Mouse (Mus musculus) CH12.LX (cell line): Measurements from ENCODE around the gene Prr12. TPM values are rescaled to one million over a fixed set of nuclear protein-coding genes. Genes with fewer than 3 reads are reported as not detected.

ENCODE experiments used
- DNase-seq: peaks from one replicate; pipeline ENCODE4 v3.0.0-alpha.2; 2013; ENCODE audit errors: extremely low read depth
- H3K27ac ChIP-seq: 2 replicates; pipeline ENCODE4 v1.5.1; 2012; ENCODE audit warnings: low read depth, mild to moderate bottlenecking, control low read depth, moderate library complexity; ENCODE audit not compliant: insufficient read depth
- H3K27me3 ChIP-seq: replicated peaks from 2 replicates; pipeline ENCODE3; 2012; ENCODE audit warnings: inconsistent platforms
- H3K36me3 ChIP-seq, 2 experiments: replicated peaks in 1 of 2; 2 replicates each; pipeline versions ENCODE3 to v1.6.1; 2012; ENCODE audit warnings: inconsistent platforms in 1 of 2, low read length in 1 of 2, mild to moderate bottlenecking in 1 of 2, mixed read lengths in 1 of 2, moderate library complexity in 1 of 2; ENCODE audit not compliant: control insufficient read depth in 1 of 2, insufficient read depth in 1 of 2
- H3K4me1 ChIP-seq, 2 experiments: 2 replicates each; pipeline ENCODE4 v1.6.1; 2012; ENCODE audit warnings: inconsistent platforms in 1 of 2, moderate library complexity in 1 of 2; ENCODE audit not compliant: insufficient read depth in 2 of 2, control insufficient read depth in 1 of 2
- H3K4me2 ChIP-seq: 2 replicates; pipeline ENCODE4 v1.6.1; 2012; ENCODE audit warnings: low read depth, mild to moderate bottlenecking, control low read depth; ENCODE audit not compliant: poor library complexity, insufficient read depth, severe bottlenecking
- H3K4me3 ChIP-seq, 3 experiments: fragments of 150-350 bp in 1 of 3; sonication (generic) in 1 of 3; replicated peaks in 1 of 3; 2 replicates each; pipeline versions ENCODE3 to v1.5.1; 2011 to 2012; ENCODE audit warnings: low read depth in 2 of 3, low read length in 2 of 3, mild to moderate bottlenecking in 2 of 3, moderate library complexity in 2 of 3, control low read depth in 1 of 3, improper control_type of control experiment in 1 of 3, inconsistent platforms in 1 of 3, mixed read lengths in 1 of 3; ENCODE audit not compliant: poor library complexity in 1 of 3
- H3K79me2 ChIP-seq: replicated peaks from 2 replicates; pipeline ENCODE4 v1.6.1; 2012; ENCODE audit warnings: mild to moderate bottlenecking, moderate library complexity; ENCODE audit not compliant: control insufficient read depth, poor library complexity, insufficient read depth, severe bottlenecking; ENCODE audit errors: extremely low read depth
- H3K9ac ChIP-seq: 2 replicates; pipeline ENCODE4 v1.6.1; 2012; ENCODE audit warnings: low read depth, mild to moderate bottlenecking, control low read depth, moderate library complexity; ENCODE audit not compliant: insufficient read depth
- H3K9me3 ChIP-seq: replicated peaks from 2 replicates; pipeline ENCODE3; 2012; ENCODE audit warnings: low read length, inconsistent platforms, mixed read lengths
- CHD1 ChIP-seq: IDR thresholded peaks from 2 replicates; pipeline ENCODE4 v1.6.1; 2012; ENCODE audit warnings: low read depth, low read length, improper control_type of control experiment, inconsistent platforms
- CHD2 ChIP-seq: IDR thresholded peaks from 2 replicates; pipeline ENCODE4 v1.6.1; 2011; ENCODE audit warnings: low read length, improper control_type of control experiment
- CTCF ChIP-seq, 2 experiments: IDR thresholded peaks in 1 of 2; conservative IDR thresholded peaks in 1 of 2; 2 replicates each; pipeline ENCODE4 v1.5.1; 2011 to 2012; ENCODE audit warnings: low read depth in 2 of 2, low read length in 2 of 2, improper control_type of control experiment in 1 of 2, inconsistent platforms in 1 of 2, mild to moderate bottlenecking in 1 of 2, moderate library complexity in 1 of 2
- E2F4 ChIP-seq: IDR thresholded peaks from 2 replicates; pipeline ENCODE4 v1.6.1; 2011; ENCODE audit warnings: low read depth, low read length, improper control_type of control experiment; ENCODE audit not compliant: insufficient replicate concordance
- ELF1 ChIP-seq: IDR thresholded peaks from 2 replicates; pipeline ENCODE4 v1.6.1; 2014; ENCODE audit warnings: low read depth, mild to moderate bottlenecking, inconsistent platforms, low read length, improper control_type of control experiment
- EP300 ChIP-seq: IDR thresholded peaks from 2 replicates; pipeline ENCODE4 v1.6.1; 2011; ENCODE audit warnings: low read length, improper control_type of control experiment
- ETS1 ChIP-seq: conservative IDR thresholded peaks from 2 replicates; pipeline ENCODE4 v1.6.1; 2012; ENCODE audit warnings: low read depth, mild to moderate bottlenecking, inconsistent platforms, low read length, improper control_type of control experiment, moderate library complexity
- GABPA ChIP-seq: IDR thresholded peaks from 2 replicates; pipeline ENCODE4 v1.6.1; 2012; ENCODE audit warnings: low read depth, low read length, improper control_type of control experiment, inconsistent platforms; ENCODE audit not compliant: insufficient replicate concordance
- JUND ChIP-seq: conservative IDR thresholded peaks from 2 replicates; pipeline ENCODE4 v1.6.1; 2011; ENCODE audit warnings: low read depth, low read length, improper control_type of control experiment
- KAT2A ChIP-seq: IDR thresholded peaks from 2 replicates; pipeline ENCODE4 v1.6.1; 2012; ENCODE audit warnings: low read length, improper control_type of control experiment, inconsistent platforms; ENCODE audit not compliant: insufficient replicate concordance
- MAZ ChIP-seq: IDR thresholded peaks from 2 replicates; pipeline ENCODE4 v1.6.1; 2012; ENCODE audit warnings: low read depth, mild to moderate bottlenecking, inconsistent platforms, low read length, improper control_type of control experiment, moderate library complexity
- MEF2A ChIP-seq: IDR thresholded peaks from 2 replicates; pipeline ENCODE4 v1.6.1; 2014; ENCODE audit warnings: low read depth, mild to moderate bottlenecking, inconsistent platforms, low read length, improper control_type of control experiment, borderline replicate concordance
- NRF1 ChIP-seq: IDR thresholded peaks from 2 replicates; pipeline ENCODE4 v1.6.1; 2014; ENCODE audit warnings: low read depth, mild to moderate bottlenecking, inconsistent platforms, low read length, improper control_type of control experiment, moderate library complexity
- PAX5 ChIP-seq: IDR thresholded peaks from 2 replicates; pipeline ENCODE4 v1.6.1; 2012; ENCODE audit warnings: low read length, inconsistent platforms, mixed read lengths
- POLR2A ChIP-seq: IDR thresholded peaks from 2 replicates; pipeline ENCODE4 v1.6.1; 2011; ENCODE audit warnings: low read depth, mild to moderate bottlenecking, improper control_type of control experiment, low read length
- POLR2AphosphoS2 ChIP-seq: IDR thresholded peaks from 2 replicates; pipeline ENCODE4 v1.6.1; 2011; ENCODE audit warnings: low read depth, low read length, improper control_type of control experiment
- RAD21 ChIP-seq: IDR thresholded peaks from 2 replicates; pipeline ENCODE4 v1.6.1; 2011; ENCODE audit warnings: low read depth, mild to moderate bottlenecking, low read length, improper control_type of control experiment, moderate library complexity
- RCOR1 ChIP-seq: conservative IDR thresholded peaks from 2 replicates; pipeline ENCODE4 v1.6.1; 2012; ENCODE audit warnings: low read depth, mild to moderate bottlenecking, inconsistent platforms, low read length, improper control_type of control experiment
- TBP ChIP-seq: conservative IDR thresholded peaks from 2 replicates; pipeline ENCODE4 v1.6.1; 2011; ENCODE audit warnings: low read depth, low read length, improper control_type of control experiment
- USF1 ChIP-seq: IDR thresholded peaks from 2 replicates; pipeline ENCODE4 v1.6.1; 2014; ENCODE audit warnings: low read depth, mild to moderate bottlenecking, inconsistent platforms, low read length, improper control_type of control experiment
- USF2 ChIP-seq: conservative IDR thresholded peaks from 2 replicates; pipeline ENCODE4 v1.6.1; 2011; ENCODE audit warnings: low read depth, low read length, improper control_type of control experiment
- ZC3H11A ChIP-seq: IDR thresholded peaks from 2 replicates; pipeline ENCODE4 v1.6.1; 2012; ENCODE audit warnings: low read depth, mild to moderate bottlenecking, inconsistent platforms, low read length, improper control_type of control experiment
- ZKSCAN1 ChIP-seq: IDR thresholded peaks from 2 replicates; pipeline ENCODE4 v1.6.1; 2012; ENCODE audit warnings: low read depth, inconsistent platforms, low read length, improper control_type of control experiment, borderline replicate concordance
- ZMIZ1 ChIP-seq: IDR thresholded peaks from 2 replicates; pipeline ENCODE4 v1.6.1; 2012; ENCODE audit warnings: low read depth, mild to moderate bottlenecking, inconsistent platforms, low read length, improper control_type of control experiment
- ZNF384 ChIP-seq: IDR thresholded peaks from 2 replicates; pipeline ENCODE4 v1.6.1; 2012; ENCODE audit warnings: low read depth, low read length, improper control_type of control experiment, inconsistent platforms
- dilution Hi-C: fragments of 300-500 bp; cut with MboI; formaldehyde crosslinking; loops from 2 replicates; pipeline ENCODE4 v1.14.3; 2020; ENCODE audit warnings: low sequenced_read_pairs; ENCODE audit not compliant: extremely low pct_unique_long_range_greater_than_20kb, extremely low pct_ligation_motif_present
- in situ Hi-C: fragments of 300-500 bp; cut with MboI; formaldehyde crosslinking; loops from 3 replicates; pipeline ENCODE4 v1.14.3; 2019; ENCODE audit warnings: low sequenced_read_pairs, low pct_ligation_motif_present, low pct_unique_long_range_greater_than_20kb, mixed read lengths
- polyA plus RNA-seq: library from polyadenylated mRNA; unstranded; fragments of >175 nt; gene quantifications from 2 replicates; pipeline ENCODE4 v1.2.1, GENCODE M21; 2012; ENCODE audit warnings: low read depth; ENCODE audit not compliant: insufficient read length
- total RNA-seq, 2 experiments: library from RNA; depleted of rRNA; stranded (reverse); fragments of 300-350 nt in 1 of 2; fragments of >200 nt in 1 of 2; gene quantifications; 2 replicates each; pipeline ENCODE4 v1.2.3; 2012 to 2014

The Prr12 gene
- total and polyA plus RNA-seq, 3 experiments, result 1.2 to 20.5 (median 6.5) TPM

GRCm38 (mm10) chr7:45062239-45062835 lies 9.7 kb upstream of the Prr12 start, which contains the start of the genes Nosip and Prrg2 (continued):
- no peak for TF ChIP-seq USF2
- no peak for TF ChIP-seq USF1
- peak; percentile 84; the same call in 1 of the 2 replicates for TF ChIP-seq KAT2A
- peak; percentile 96 for TF ChIP-seq TBP
- no peak; a peak in 1 of 4 replicates for TF ChIP-seq CTCF (conservative IDR thresholded peaks at IDR 0.05 in 1 of 2, IDR thresholded peaks at IDR 0.05 in 1 of 2; ENCODE audit: low read depth in 2 of 2, low read length in 2 of 2)
- TF ChIP-seq ZKSCAN1, result no peak
- peak; percentile 56 for TF ChIP-seq MEF2A
- peak; percentile 79; the same call in 1 of the 2 replicates for TF ChIP-seq ZMIZ1
- TF ChIP-seq NRF1, result no peak
- TF ChIP-seq ZNF384, result no peak; the same call in 1 of the 2 replicates
- peak; percentile 96 for TF ChIP-seq MAZ
- no peak for TF ChIP-seq CHD2
- no peak for TF ChIP-seq CHD1
- TF ChIP-seq ETS1, result peak; percentile 54; the same call in 1 of the 2 replicates
- TF ChIP-seq POLR2A, result peak; percentile 91
- no peak; the same call in 1 of the 2 replicates for TF ChIP-seq GABPA
- TF ChIP-seq RCOR1, result no peak; the same call in 1 of the 2 replicates
- no peak for TF ChIP-seq ZC3H11A
- TF ChIP-seq POLR2AphosphoS2, result no peak; the same call in 1 of the 2 replicates

GRCm38 (mm10) chr7:45061532-45062075 lies 8.9 kb upstream of the Prr12 start:
- peaks cover 0 to 26% of the 10 kb centered on the region in 2 experiments for H3K36me3 ChIP-seq
- peak; percentile 24 for DNase-seq

More at GRCm38 (mm10) chr7:45061532-45062075, 8.9 kb upstream of the Prr12 start:
- dilution Hi-C loops, result no loop called here
- H3K9me3 ChIP-seq, result no peaks in the 10 kb centered on the region
- H3K4me2 ChIP-seq, result peak overlapping the region; percentile 76
- in situ Hi-C loops, result no loop called here
- no peak overlapping the region for H3K27ac ChIP-seq
- H3K4me3 ChIP-seq, result peak overlapping the region; percentile 21 to 99 (median 82)
- H3K27me3 ChIP-seq, result no peaks in the 10 kb centered on the region
- H3K4me1 ChIP-seq, result peaks cover 5 to 43% of the 10 kb centered on the region in 2 experiments
- H3K79me2 ChIP-seq, result peaks cover 33% of the 10 kb centered on the region
- peak overlapping the region; percentile 53 for H3K9ac ChIP-seq
- no peak for TF ChIP-seq GABPA
- TF ChIP-seq RAD21, result no peak
- TF ChIP-seq EP300, result no peak
- TF ChIP-seq NRF1, result no peak
- TF ChIP-seq JUND, result no peak
- no peak for TF ChIP-seq POLR2A
- TF ChIP-seq PAX5, result no peak
- no peak for TF ChIP-seq ELF1
- no peak for TF ChIP-seq MAZ
- no peak for TF ChIP-seq CTCF (conservative IDR thresholded peaks at IDR 0.05 in 1 of 2, IDR thresholded peaks at IDR 0.05 in 1 of 2; ENCODE audit: low read depth in 2 of 2, low read length in 2 of 2)
- no peak; the same call in 1 of the 2 replicates for TF ChIP-seq RCOR1
- TF ChIP-seq E2F4, result no peak
